Mouse (Mus musculus) testis, postnatal 14 days (tissue): ENCODE data around the gene Mdn1.
A peak's percentile ranks its signal among the peaks of the same experiment; 100 is the strongest.

Experiments used
- DNase-seq: peaks from one replicate; pipeline ENCODE4 v3.0.0; 2021; ENCODE audit warnings: low spot score

Gene Mdn1

GRCm38 (mm10) chr4:32656918-32657662 lies at the start of gene Mdn1:
Gene Mdn1 (plus strand): TSS chr4:32657119.
- DNase-seq = peak; percentile 95

GRCm38 (mm10) chr4:32615034-32615881 lies 41.7 kb upstream of the Mdn1 start, which contains the start of gene Casp8ap2:
Gene Casp8ap2 (plus strand): TSS chr4:32615451.
- peak; percentile 99 for DNase-seq

- no peak for DNase-seq
Observed at GRCm38 (mm10) chr4:32621637-32622036, 35.3 kb upstream of the Mdn1 start.

GRCm38 (mm10) chr4:32651669-32652068 lies 5.2 kb upstream of the Mdn1 start:
- DNase-seq = no peak

GRCm38 (mm10) chr4:32656146-32656904 lies 594 bp upstream of the Mdn1 start:
- no peak for DNase-seq

- DNase-seq = no peak
Observed at GRCm38 (mm10) chr4:32665843-32666242, 8.9 kb downstream of the Mdn1 start.

- no peak for DNase-seq
Observed at GRCm38 (mm10) chr4:32668291-32668690, 11.4 kb downstream of the Mdn1 start.

GRCm38 (mm10) chr4:32669825-32670224 lies 12.9 kb downstream of the Mdn1 start:
- no peak for DNase-seq

GRCm38 (mm10) chr4:32674025-32674424 lies 17.1 kb downstream of the Mdn1 start:
- no peak for DNase-seq

GRCm38 (mm10) chr4:32677471-32677870 lies 20.6 kb downstream of the Mdn1 start:
- DNase-seq = no peak

GRCm38 (mm10) chr4:32680843-32681242 lies 23.9 kb downstream of the Mdn1 start:
- no peak for DNase-seq

- DNase-seq = no peak
Observed at GRCm38 (mm10) chr4:32682471-32682870, 25.6 kb downstream of the Mdn1 start.

GRCm38 (mm10) chr4:32683061-32683582 lies 26.2 kb downstream of the Mdn1 start:
- no peak for DNase-seq

- no peak for DNase-seq
Observed at GRCm38 (mm10) chr4:32717733-32718132, 60.8 kb downstream of the Mdn1 start.

- DNase-seq = no peak
Observed at GRCm38 (mm10) chr4:32745394-32745793, 88.5 kb downstream of the Mdn1 start.

GRCm38 (mm10) chr4:32748396-32748795 lies 91.5 kb downstream of the Mdn1 start:
- no peak for DNase-seq

- DNase-seq = no peak
Observed at GRCm38 (mm10) chr4:32750711-32751110, 93.8 kb downstream of the Mdn1 start.

- DNase-seq = no peak
Observed at GRCm38 (mm10) chr4:32757430-32757829, 100.5 kb downstream of the Mdn1 start.

GRCm38 (mm10) chr4:32767471-32767870 lies 110.6 kb downstream of the Mdn1 start:
- no peak for DNase-seq

GRCm38 (mm10) chr4:32768046-32768445 lies 111.1 kb downstream of the Mdn1 start:
- DNase-seq = no peak

- no peak for DNase-seq
Observed at GRCm38 (mm10) chr4:32770284-32770810, 113.4 kb downstream of the Mdn1 start.

- DNase-seq = peak; percentile 11
Observed at GRCm38 (mm10) chr4:32779996-32780395, 123.1 kb downstream of the Mdn1 start.
